Mouse (Mus musculus) adipose tissue, adult 10 weeks (tissue): ENCODE measurements around the gene Olfr5. TPM values are rescaled to one million over a fixed set of nuclear protein-coding genes. Genes with fewer than 3 reads are reported as not detected.

Experiments
- polyA plus RNA-seq: library from polyadenylated mRNA; stranded (reverse); fragments of 350-450 nt; fragmentation: Illumina TruSeq; extraction: RNeasy Lipid Tissue Mini Kit (QIAGEN cat#74804); gene quantifications from one replicate; pipeline ENCODE4 v1.2.3, GENCODE M21; 2014; ENCODE audit warnings: low read depth, low replicate concordance

Gene Olfr5
- polyA plus RNA-seq = not detected

DNA sequence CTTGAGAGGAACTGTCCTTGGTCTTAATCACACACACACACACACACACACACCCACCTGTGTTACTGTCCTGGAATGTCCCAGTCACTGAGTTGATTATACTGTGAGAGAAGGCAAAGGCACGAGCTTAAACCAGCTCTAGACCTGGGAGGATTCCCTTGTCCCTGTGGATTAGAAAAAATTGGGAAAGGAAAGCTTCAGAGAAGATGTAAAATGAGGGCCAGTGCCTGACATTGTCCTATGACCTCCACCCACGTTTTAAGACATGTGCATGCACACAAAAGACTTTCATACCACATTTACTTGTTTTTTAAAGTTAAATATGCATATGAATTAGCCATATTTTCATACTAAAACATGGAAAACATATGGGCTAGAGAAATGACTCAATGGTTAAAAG, at the start of gene Olfr5:
Gene Olfr5 (minus strand): TSS at position 101 of the 400 bp plus-strand sequence.

DNA sequence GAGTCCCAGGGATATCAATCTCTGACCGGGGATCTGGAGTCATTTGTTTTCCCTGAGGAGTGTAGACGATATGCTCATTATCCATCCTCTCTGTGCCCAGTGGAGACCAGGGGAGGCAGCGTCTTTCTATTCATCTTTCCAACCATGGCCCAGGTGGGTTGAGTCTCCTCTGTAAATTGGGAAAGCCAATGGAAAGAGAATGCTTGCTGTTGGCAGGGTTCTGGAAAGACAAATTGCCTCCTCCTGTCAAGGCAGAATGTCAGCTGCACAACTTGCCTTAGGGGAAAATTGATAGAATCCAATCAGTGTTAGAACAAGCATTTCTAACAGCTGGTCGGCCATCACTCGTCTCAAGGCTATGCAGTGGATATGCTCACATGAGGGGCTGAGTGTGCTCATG, 36.1 kb upstream of the Olfr5 start, which contains the start of gene Olfr1349:
Gene Olfr1349 (minus strand): TSS at position 101 of the 400 bp plus-strand sequence.

DNA sequence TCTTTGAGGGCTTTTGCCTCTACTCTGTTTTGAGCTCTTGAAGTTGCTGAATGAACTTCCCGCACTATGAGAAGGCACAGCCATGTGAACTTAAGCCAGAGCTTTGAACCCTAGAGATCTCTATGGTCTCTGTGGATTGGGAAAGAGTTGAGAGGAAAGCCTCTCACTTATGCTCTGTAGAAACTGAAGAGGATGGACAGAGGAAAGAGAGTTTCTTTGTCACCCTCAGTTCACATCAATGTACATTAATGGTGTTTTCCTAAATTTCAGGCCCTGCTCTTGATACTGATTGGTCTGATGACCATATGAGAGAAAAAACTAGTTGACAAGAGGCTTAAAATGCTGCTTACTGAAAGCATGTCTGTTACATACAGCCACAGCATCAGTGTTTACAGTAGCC, 21.9 kb upstream of the Olfr5 start, which contains the start of gene Olfr1348:
Gene Olfr1348 (minus strand): TSS at position 101 of the 400 bp plus-strand sequence.

DNA sequence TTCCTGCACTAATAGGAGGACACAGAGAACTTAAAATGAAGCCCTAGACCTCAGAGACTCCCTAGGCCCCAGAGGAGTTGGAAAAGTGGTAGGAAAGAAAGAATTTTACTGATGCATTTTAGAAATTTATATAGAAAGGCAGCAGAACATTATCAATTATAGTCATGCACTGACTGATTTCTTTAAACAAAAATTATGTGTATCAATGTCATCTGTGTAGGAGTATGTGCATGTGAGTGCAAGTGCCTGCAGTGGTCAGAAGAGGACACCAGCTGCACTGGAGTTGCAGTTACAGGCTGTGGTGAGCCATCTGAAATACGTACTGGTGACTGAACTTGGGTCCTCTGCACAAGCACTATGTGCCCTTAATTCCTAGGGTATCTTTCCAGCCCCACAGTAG, 12.9 kb upstream of the Olfr5 start, which contains the start of gene Olfr1347:
Gene Olfr1347 (minus strand): TSS at position 101 of the 400 bp plus-strand sequence.

DNA sequence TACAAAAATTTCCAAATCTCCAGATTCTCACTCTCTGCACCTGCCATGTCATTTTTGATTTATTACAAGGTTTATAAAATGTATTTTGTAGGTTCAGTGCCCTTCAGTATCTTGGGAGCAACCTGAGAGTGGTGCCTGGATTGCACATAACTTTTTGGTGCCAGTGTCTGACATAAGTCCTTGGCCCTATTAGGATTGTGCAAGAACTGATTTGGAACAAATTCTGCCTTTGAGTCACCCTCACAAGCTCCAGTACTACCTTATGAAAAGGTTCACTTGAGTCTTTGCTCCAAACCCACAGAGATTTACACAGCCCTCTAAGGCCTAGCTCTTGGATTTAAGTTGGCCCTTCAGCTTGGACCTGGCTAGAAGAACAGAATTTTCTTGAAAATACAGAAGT, 19.8 kb downstream of the Olfr5 start, which contains the start of gene Olfr1346:
Gene Olfr1346 (plus strand): TSS at position 151 of the 400 bp plus-strand sequence.

DNA sequence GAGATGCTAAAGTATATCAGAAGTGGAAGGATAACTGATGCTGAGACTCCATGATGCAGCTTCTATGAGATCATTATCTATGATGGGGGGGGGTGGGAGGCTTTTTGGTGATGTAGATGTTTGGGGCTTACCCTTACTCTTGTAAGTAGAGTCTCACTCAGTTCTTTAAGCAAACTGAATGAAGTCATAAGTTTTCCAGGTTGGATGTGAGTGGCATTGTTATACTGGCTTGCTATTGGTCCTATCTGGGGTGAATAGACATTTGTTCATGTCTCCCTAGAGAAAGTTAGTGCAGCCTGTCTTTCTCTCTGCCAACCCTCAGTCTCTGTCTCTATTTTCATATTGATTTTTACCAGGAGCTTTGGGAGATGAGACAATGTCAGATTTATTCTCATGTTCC, 30.9 kb downstream of the Olfr5 start, which contains the start of gene Olfr1336:
Gene Olfr1336 (plus strand): TSS at position 301 of the 400 bp plus-strand sequence.

DNA sequence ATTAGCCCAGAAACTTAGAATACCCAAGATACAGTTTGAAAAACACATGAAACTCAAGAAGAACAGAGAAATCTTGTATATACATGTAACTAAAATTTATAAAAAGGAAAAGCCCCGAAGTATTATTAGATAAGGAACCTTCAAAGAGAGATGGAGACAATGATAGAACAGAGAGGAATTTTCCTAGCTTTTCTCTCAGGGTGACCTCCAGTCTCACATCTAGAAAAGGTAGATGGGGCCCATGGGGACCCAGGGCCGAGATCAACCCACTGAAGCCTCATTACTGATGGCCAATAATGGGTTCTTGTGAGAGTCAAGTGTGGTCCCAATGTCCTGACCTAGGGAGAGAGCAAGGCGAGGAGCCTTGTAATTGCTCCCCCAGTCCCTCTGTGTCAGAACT, 48.4 kb downstream of the Olfr5 start, which contains the start of gene Olfr1344:
Gene Olfr1344 (plus strand): TSS at position 301 of the 400 bp plus-strand sequence.

Other genes with a start within 250 kb of the Olfr5 start
- 1,688 TPM for gene Epp13, start 234.2 kb downstream of the Olfr5 start, polyA plus RNA-seq
- gene Zfp667, start 200.4 kb downstream of the Olfr5 start, polyA plus RNA-seq = 5.4 TPM
- gene Zfp583, start 155.7 kb downstream of the Olfr5 start, polyA plus RNA-seq = 2.5 TPM
- gene Gm3854, start 143.2 kb downstream of the Olfr5 start, polyA plus RNA-seq = 0.71 TPM
- 3.4 TPM for gene Zfp78, start 123.7 kb downstream of the Olfr5 start, polyA plus RNA-seq
- 7.0 TPM for gene Zfp28, start 103.6 kb downstream of the Olfr5 start, polyA plus RNA-seq
- gene Smim17, start 88.2 kb downstream of the Olfr5 start, polyA plus RNA-seq = not detected
- 0.10 TPM for gene Gm20715, start 76.7 kb downstream of the Olfr5 start, polyA plus RNA-seq
- gene Olfr1344, start 48.3 kb downstream of the Olfr5 start, polyA plus RNA-seq = not detected
- not detected for gene Olfr1336, start 30.8 kb downstream of the Olfr5 start, polyA plus RNA-seq
- gene Olfr1346, start 19.8 kb downstream of the Olfr5 start, polyA plus RNA-seq = not detected
- gene Olfr1347, start 12.8 kb upstream of the Olfr5 start, polyA plus RNA-seq = not detected
- not detected for gene Olfr1348, start 21.8 kb upstream of the Olfr5 start, polyA plus RNA-seq
- 0.14 TPM for gene Olfr1349, start 36.0 kb upstream of the Olfr5 start, polyA plus RNA-seq
- not detected for gene Olfr1350, start 77.9 kb upstream of the Olfr5 start, polyA plus RNA-seq
- gene Zim1, start 209.5 kb upstream of the Olfr5 start, polyA plus RNA-seq = 1.4 TPM
- 20.0 TPM for gene Peg3, start 243.5 kb upstream of the Olfr5 start, polyA plus RNA-seq
- 0.05 TPM for gene Usp29, start 243.6 kb upstream of the Olfr5 start, polyA plus RNA-seq